Mouse (Mus musculus) CH12.LX (cell line): ENCODE measurements around the gene Lrrc41.

Experiments used
- BHLHE40 ChIP-seq: IDR thresholded peaks from 2 replicates; pipeline ENCODE4 v1.6.1; 2011; ENCODE audit warnings: mild to moderate bottlenecking, low read depth, low read length, improper control_type of control experiment
- CTCF ChIP-seq, 2 experiments: IDR thresholded peaks in 1 of 2; conservative IDR thresholded peaks in 1 of 2; 2 replicates each; pipeline ENCODE4 v1.5.1; 2011 to 2012; ENCODE audit warnings: low read depth in 2 of 2, low read length in 2 of 2, improper control_type of control experiment in 1 of 2, inconsistent platforms in 1 of 2, mild to moderate bottlenecking in 1 of 2, moderate library complexity in 1 of 2
- E2F4 ChIP-seq: IDR thresholded peaks from 2 replicates; pipeline ENCODE4 v1.6.1; 2011; ENCODE audit warnings: low read depth, low read length, improper control_type of control experiment; ENCODE audit not compliant: insufficient replicate concordance
- EP300 ChIP-seq: IDR thresholded peaks from 2 replicates; pipeline ENCODE4 v1.6.1; 2011; ENCODE audit warnings: low read length, improper control_type of control experiment
- ETS1 ChIP-seq: conservative IDR thresholded peaks from 2 replicates; pipeline ENCODE4 v1.6.1; 2012; ENCODE audit warnings: low read depth, mild to moderate bottlenecking, inconsistent platforms, low read length, improper control_type of control experiment, moderate library complexity
- JUN ChIP-seq: IDR thresholded peaks from 2 replicates; pipeline ENCODE4 v1.6.1; 2011; ENCODE audit warnings: low read depth, mild to moderate bottlenecking, low read length, improper control_type of control experiment, moderate library complexity; ENCODE audit not compliant: insufficient read depth
- JUND ChIP-seq: conservative IDR thresholded peaks from 2 replicates; pipeline ENCODE4 v1.6.1; 2011; ENCODE audit warnings: low read depth, low read length, improper control_type of control experiment
- KAT2A ChIP-seq: IDR thresholded peaks from 2 replicates; pipeline ENCODE4 v1.6.1; 2012; ENCODE audit warnings: low read length, improper control_type of control experiment, inconsistent platforms; ENCODE audit not compliant: insufficient replicate concordance
- MXI1 ChIP-seq: IDR thresholded peaks from 2 replicates; pipeline ENCODE4 v1.6.1; 2011; ENCODE audit warnings: mild to moderate bottlenecking, low read depth, low read length, improper control_type of control experiment
- MYC ChIP-seq: IDR thresholded peaks from 2 replicates; pipeline ENCODE4 v1.6.1; 2011; ENCODE audit warnings: low read depth, mild to moderate bottlenecking, improper control_type of control experiment, low read length
- NELFE ChIP-seq: IDR thresholded peaks from 2 replicates; pipeline ENCODE4 v1.6.1; 2011; ENCODE audit warnings: low read depth, low read length, improper control_type of control experiment
- POLR2A ChIP-seq: IDR thresholded peaks from 2 replicates; pipeline ENCODE4 v1.6.1; 2011; ENCODE audit warnings: low read depth, mild to moderate bottlenecking, improper control_type of control experiment, low read length
- SMC3 ChIP-seq: IDR thresholded peaks from 2 replicates; pipeline ENCODE4 v1.6.1; 2011; ENCODE audit warnings: low read depth, low read length, improper control_type of control experiment
- ZNF384 ChIP-seq: IDR thresholded peaks from 2 replicates; pipeline ENCODE4 v1.6.1; 2012; ENCODE audit warnings: low read depth, low read length, improper control_type of control experiment, inconsistent platforms

DNA sequence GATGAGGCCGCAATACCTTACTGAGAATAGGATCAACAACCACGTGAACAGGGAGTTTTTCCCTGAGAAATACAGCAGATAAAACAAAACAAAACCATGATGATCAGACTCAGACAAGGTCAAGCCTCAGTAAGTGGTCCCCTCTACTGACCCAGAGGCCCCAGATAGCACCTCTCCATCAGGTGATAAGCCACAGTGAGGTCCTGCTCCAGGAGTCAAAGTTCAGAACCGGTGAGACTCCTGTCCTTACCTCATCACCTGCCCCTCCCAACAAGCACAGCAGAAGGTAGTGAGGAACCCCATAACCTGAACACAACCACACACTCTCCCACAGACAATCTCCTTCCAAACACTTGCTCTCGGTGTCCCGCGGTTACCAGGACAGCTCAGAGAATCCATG lies 35.6 kb downstream of the Lrrc41 start:
- no peak for TF ChIP-seq POLR2A
- no peak for TF ChIP-seq MYC
- no peak for TF ChIP-seq EP300
- TF ChIP-seq CTCF (conservative IDR thresholded peaks at IDR 0.05 in 1 of 2, IDR thresholded peaks at IDR 0.05 in 1 of 2; ENCODE audit: low read depth in 2 of 2, low read length in 2 of 2), result no peak
- no peak for TF ChIP-seq MXI1
- TF ChIP-seq E2F4, result no peak
- TF ChIP-seq KAT2A, result no peak
- no peak for TF ChIP-seq NELFE
- no peak for TF ChIP-seq ETS1
- no peak for TF ChIP-seq JUND
- TF ChIP-seq ZNF384, result no peak
- TF ChIP-seq BHLHE40, result no peak
- TF ChIP-seq JUN, result no peak
- TF ChIP-seq SMC3, result no peak
